Mouse (Mus musculus) spleen, adult 2 months (tissue): ENCODE measurements around the gene Rab12.

Experiments used
- CTCF ChIP-seq: fragments of 200-500 bp; IDR thresholded peaks from 2 replicates; pipeline ENCODE4 v1.5.1; 2011; ENCODE audit warnings: mild to moderate bottlenecking, inconsistent platforms; ENCODE audit not compliant: insufficient read depth, insufficient read length, insufficient replicate concordance; ENCODE audit errors: extremely low read depth
- POLR2A ChIP-seq: fragments of 200-500 bp; IDR thresholded peaks from 2 replicates; pipeline ENCODE4 v1.6.1; 2011; ENCODE audit warnings: low read depth, low read length, inconsistent platforms

- TF ChIP-seq CTCF (no peak), POLR2A (no peak)
Measured at GRCm38 (mm10) chr17:66532285-66532684, 12.8 kb upstream of the Rab12 start.
